Mouse (Mus musculus): ENCODE measurements at regions not wholly inside any gene's neighbourhood (a gene's known extent, or its start where the extent isn't known, plus 50 kb on each side); places are given as distances from the start of the nearest gene placed in this dataset.

DNA sequence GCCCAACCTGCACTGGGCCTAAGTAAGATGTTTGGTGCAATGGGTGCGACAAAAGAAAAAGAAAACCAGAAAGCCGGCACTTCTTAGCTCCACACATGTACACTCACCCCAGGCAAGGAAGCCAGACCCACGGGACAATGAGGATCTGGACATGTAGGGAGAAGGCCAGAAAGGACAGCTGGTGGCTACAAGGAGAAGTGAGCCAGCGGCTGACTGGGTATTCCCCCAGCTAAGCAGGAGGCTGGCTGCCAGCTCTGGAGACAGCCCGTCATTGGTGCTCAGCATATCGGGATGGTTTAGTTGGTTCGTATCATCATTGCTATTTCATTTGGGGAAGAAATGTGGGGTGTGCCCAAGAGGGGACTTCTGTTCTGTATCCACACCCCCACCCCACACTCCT is 481.7 kb downstream of the Zfp536 start:
- no peak for TF ChIP-seq CTCF (IDR thresholded peaks at IDR 0.05)
- Histone ChIP-seq H3K4me3 (peak overlapping the region; percentile 34), H3K27ac (no peak overlapping the region)
- DNase-seq: peak; percentile 78
- intact Hi-C loops (cut with DNase I): no loop called here

DNA sequence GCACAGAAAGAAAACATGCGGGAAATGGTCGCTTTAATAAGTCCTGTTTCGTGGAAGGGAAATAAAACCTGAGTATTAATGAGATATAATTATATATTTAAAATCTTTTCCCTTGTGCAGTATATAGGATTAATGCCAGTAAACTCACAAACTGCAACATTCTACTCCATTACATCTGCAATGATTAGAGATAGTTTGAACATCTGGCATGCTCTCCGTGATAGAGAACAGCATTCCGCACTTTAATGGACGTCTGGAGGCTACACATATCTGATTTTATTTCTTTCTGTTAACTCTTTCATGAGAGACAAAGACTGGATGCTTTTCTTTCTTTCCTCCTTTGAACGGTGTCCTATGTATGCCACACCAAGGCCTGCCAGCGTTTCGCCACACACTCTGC is 480.9 kb downstream of the Zfp536 start:
- Histone ChIP-seq H3K4me3 (no peak overlapping the region), H3K27ac (no peak overlapping the region)
- TF ChIP-seq CTCF (IDR thresholded peaks at IDR 0.05): no peak
- no peak for DNase-seq
- intact Hi-C loops (cut with DNase I): no loop called here

DNA sequence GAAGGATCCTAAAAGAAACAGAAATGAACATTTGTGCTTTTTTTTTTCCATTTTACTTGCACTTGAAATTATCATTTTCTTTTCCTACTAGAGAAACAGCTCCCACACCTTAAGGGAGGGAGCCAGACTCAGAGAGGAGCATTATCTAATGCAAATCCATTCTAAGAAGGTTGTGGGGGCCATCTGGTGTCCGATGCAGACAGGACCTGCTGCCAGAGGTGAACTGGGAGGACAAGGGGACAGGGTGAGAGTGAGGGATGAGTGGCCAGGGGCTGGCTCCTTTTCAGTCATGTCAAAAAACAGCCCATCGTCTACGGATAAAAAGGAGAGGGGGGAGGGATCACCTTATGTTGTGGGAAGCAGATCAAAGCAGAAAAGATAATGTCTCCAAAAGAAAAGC is 474.6 kb downstream of the Zfp536 start:
- no peak for TF ChIP-seq CTCF (IDR thresholded peaks at IDR 0.05)
- Histone ChIP-seq H3K27ac (no peak overlapping the region), H3K4me3 (no peak overlapping the region)
- DNase-seq: no peak
- intact Hi-C loops (cut with DNase I): no loop called here

GRCm38 (mm10) chr7:37305463-37305862 is 468.0 kb downstream of the Zfp536 start:
- no peak for TF ChIP-seq CTCF (IDR thresholded peaks at IDR 0.05)
- H3K27ac ChIP-seq: no peak overlapping the region
- DNase-seq: no peak
- no peak overlapping the region for H3K4me3 ChIP-seq
- intact Hi-C loops (cut with DNase I): no loop called here

GRCm38 (mm10) chr7:37307191-37307590 is 466.2 kb downstream of the Zfp536 start:
- DNase-seq: no peak
- intact Hi-C loops (cut with DNase I): no loop called here
- no peak for TF ChIP-seq CTCF (IDR thresholded peaks at IDR 0.05)
- Histone ChIP-seq H3K4me3 (no peak overlapping the region), H3K27ac (no peak overlapping the region)

GRCm38 (mm10) chr7:37324653-37325052 is 448.8 kb downstream of the Zfp536 start:
- H3K27ac ChIP-seq: no peak overlapping the region
- TF ChIP-seq CTCF (IDR thresholded peaks at IDR 0.05): peak; percentile 6; the same call in 1 of the 2 replicates
- intact Hi-C loops (cut with DNase I): no loop called here
- DNase-seq: no peak
- no peak overlapping the region for H3K4me3 ChIP-seq

DNA sequence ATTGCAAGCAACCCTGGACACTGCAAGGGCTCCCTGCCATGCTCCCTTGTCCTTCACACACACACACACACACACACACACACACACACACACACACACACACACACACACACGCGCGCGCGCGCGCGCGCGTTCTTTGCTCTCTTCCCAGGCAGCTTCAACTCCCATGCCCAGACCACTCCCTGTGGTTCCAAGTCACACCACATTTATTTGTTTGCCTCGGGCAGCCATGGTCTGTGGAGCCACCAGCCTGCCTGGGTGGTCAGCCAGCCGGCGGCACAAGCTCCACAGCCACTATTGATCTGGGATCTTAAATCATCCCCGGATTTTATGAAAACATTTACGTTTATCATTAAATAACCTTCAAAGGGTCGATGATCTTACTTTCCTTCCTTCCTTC is 440.0 kb downstream of the Zfp536 start:
- no peak for TF ChIP-seq CTCF (IDR thresholded peaks at IDR 0.05)
- intact Hi-C loops (cut with DNase I): no loop called here
- no peak for DNase-seq
- Histone ChIP-seq H3K4me3 (no peak overlapping the region), H3K27ac (no peak overlapping the region)

GRCm38 (mm10) chr7:37335212-37335611 is 438.2 kb downstream of the Zfp536 start:
- Histone ChIP-seq H3K27ac (no peak overlapping the region), H3K4me3 (no peak overlapping the region)
- no peak for TF ChIP-seq CTCF (IDR thresholded peaks at IDR 0.05)
- DNase-seq: no peak
- intact Hi-C loops (cut with DNase I): no loop called here

DNA sequence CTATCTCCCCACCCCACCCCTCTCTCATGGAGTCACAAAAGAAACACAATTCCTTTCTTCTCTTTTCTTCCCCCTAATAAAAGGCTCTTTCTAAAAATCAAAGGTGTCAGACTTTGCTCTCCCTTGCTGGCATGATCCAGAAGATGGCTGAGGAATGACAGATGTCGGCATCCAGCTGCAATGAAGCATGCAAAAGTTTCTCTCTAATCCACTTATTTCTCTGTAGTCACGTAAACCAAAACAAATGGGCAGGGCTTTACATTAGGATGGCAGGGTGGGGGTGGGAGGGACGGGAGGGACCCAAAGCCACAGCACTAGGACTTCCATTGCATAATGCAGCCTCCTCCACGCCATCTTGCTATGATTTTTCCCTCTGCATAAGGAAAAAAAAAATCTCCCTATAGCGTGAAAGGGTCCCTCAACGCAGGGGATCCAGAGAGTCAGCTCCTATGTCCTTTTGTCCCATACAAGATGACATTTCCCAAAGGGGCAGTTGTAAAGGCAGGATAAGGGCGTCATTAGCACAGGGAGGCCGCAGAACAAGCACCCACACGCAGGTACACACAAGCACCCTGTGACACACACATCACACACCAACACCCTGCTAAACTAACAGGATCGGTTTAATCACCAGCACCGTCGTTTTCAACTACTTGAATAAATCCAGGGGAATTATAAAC is 437.1 kb downstream of the Zfp536 start:
- peak overlapping the region; percentile 76 for H3K27ac ChIP-seq
- DNase-seq: no peak
- peak overlapping the region; percentile 73 for H3K4me3 ChIP-seq
- no peak for TF ChIP-seq CTCF (IDR thresholded peaks at IDR 0.05)
- intact Hi-C loops (cut with DNase I): no loop called here

GRCm38 (mm10) chr7:37336851-37337531 is 436.4 kb downstream of the Zfp536 start:
- peak overlapping the region; percentile 73 for H3K4me3 ChIP-seq

GRCm38 (mm10) chr7:37337616-37338015 is 435.8 kb downstream of the Zfp536 start:
- no peak for TF ChIP-seq CTCF (IDR thresholded peaks at IDR 0.05)
- DNase-seq: no peak
- intact Hi-C loops (cut with DNase I): no loop called here
- Histone ChIP-seq H3K4me3 (peak overlapping the region; percentile 73), H3K27ac (peak overlapping the region; percentile 63)

More at GRCm38 (mm10) chr7:37336851-37337531, 436.4 kb downstream of the Zfp536 start:
- no peak for DNase-seq
- no peak for TF ChIP-seq CTCF (IDR thresholded peaks at IDR 0.05)
- peak overlapping the region; percentile 76 for H3K27ac ChIP-seq
- intact Hi-C loops (cut with DNase I): no loop called here

DNA sequence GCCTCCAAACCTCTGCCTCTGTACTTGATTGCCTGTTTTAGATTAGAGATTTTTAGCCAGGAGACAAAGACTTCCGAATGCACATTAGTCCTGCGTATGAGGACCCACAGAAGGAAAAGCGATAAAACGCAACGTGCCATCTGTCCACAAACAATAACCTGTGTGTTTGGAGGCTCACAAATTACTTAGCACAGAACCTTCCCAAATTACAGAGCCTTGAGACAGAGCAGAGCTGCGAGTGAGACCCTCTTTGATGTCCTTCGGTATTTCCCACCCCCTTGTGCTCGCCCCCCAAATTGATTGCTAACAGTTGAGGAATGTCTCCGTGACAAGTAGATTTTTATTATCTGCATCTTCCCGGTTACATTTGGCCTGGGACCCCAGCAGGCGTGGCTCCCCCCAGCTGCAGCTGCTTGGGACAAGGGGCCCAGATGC is 435.4 kb downstream of the Zfp536 start:
- intact Hi-C loops (cut with DNase I): no loop called here
- DNase-seq: no peak
- TF ChIP-seq CTCF (IDR thresholded peaks at IDR 0.05): no peak
- Histone ChIP-seq H3K27ac (peak overlapping the region; percentile 63; the same call in 1 of the 2 replicates), H3K4me3 (no peak overlapping the region; the same call in 1 of the 2 replicates)

GRCm38 (mm10) chr7:37342613-37343012 is 430.8 kb downstream of the Zfp536 start:
- no peak for DNase-seq
- Histone ChIP-seq H3K27ac (no peak overlapping the region; the same call in 1 of the 2 replicates), H3K4me3 (peak overlapping the region; percentile 68)
- intact Hi-C loops (cut with DNase I): loop anchor here (10.0 kb wide), 1 partner anchor 1538 kb away; the partner anchor contains the start of gene Zfp507
- no peak for TF ChIP-seq CTCF (IDR thresholded peaks at IDR 0.05)

All from gastrocnemius, adult 2 months (tissue).